Mouse (Mus musculus) kidney, adult 8-10 months (tissue): ENCODE data around the gene Os9.
"Not testable (repeated sequence)": the region's sequence is repeated elsewhere in the genome, so short reads cannot be mapped to it uniquely, and the experiment has no call there.

ENCODE experiments used
- DNase-seq, 2 experiments: peaks; one replicate each; pipeline ENCODE4 v3.0.0; 2022

The Os9 gene

DNA sequence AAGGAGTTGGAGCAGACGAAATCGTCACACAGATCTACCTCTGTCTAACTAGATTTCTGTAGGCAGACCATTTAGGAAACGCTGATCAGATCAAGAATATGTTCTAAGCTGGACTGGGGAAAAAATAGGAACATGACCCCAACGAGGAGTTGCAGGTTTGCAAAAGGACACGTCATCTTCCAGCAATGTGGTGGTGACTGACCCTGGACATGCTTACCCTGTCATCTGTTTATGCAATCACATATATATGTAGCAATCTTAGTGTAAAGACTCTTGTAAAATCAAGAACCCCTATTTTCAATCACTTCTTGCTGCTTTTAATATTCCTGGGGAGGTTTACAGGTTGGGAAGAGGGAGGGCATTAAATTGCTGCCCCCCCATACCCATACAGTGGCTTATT, 58.4 kb downstream of the Os9 start:
- DNase-seq = no peak

DNA sequence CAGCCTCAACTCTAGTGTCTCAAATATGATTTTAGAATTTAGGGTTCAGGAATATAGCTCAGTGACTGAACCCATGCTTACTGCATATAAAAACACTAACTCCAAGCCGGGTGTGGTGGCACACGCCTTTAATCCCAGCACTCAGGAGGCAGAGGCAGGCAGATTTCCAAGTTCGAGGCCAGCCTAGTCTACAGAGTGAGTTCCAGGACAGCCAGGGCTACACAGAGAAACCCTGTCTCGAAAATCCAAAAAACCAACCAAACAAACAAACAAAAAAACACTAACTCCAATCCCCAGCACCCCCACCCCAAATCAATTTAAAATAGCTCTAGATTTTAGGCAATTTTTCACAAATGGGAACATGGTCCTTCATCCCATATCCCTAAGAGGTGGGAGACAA, 58.8 kb downstream of the Os9 start:
- not testable (repeated sequence) for DNase-seq

DNA sequence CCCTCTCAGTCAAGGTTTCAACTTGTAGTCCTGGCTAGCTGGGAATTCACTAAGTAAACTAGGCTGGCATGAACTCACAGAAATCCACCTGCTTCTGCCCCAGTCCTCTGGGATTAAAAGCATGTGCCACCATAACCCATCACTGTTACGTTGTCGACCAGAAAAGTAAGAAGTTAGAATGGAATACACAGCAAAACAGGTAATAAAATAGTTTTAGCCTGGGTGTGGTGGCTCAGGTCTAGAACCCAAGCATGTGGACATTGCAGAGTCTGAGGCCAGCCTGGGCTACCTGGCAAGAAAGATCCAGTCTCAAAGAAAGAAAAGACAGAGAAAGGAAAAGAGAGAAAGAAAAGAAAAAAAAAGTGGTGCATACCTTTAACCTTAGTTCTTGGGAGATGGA, 59.4 kb downstream of the Os9 start:
- no peak for DNase-seq

DNA sequence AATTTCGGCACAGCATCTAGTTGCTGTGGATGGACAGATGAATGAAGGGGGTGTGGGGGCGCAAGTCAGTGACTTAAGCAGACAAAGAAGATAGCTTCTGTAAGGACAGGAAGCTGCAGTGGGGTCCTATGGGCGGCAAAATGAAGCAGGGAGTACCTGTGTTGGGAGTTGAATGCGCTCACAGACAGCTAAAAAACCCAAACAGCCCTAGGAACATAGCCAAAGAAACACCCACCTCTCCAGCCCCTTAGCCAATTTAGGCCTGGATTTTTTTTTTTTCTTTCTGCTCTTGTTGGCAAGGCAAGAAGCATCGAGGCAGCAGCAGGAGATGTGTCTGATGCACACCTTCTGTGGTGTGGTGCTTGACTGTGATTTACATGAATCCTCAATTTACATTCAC, 59.8 kb downstream of the Os9 start:
- no peak for DNase-seq

DNA sequence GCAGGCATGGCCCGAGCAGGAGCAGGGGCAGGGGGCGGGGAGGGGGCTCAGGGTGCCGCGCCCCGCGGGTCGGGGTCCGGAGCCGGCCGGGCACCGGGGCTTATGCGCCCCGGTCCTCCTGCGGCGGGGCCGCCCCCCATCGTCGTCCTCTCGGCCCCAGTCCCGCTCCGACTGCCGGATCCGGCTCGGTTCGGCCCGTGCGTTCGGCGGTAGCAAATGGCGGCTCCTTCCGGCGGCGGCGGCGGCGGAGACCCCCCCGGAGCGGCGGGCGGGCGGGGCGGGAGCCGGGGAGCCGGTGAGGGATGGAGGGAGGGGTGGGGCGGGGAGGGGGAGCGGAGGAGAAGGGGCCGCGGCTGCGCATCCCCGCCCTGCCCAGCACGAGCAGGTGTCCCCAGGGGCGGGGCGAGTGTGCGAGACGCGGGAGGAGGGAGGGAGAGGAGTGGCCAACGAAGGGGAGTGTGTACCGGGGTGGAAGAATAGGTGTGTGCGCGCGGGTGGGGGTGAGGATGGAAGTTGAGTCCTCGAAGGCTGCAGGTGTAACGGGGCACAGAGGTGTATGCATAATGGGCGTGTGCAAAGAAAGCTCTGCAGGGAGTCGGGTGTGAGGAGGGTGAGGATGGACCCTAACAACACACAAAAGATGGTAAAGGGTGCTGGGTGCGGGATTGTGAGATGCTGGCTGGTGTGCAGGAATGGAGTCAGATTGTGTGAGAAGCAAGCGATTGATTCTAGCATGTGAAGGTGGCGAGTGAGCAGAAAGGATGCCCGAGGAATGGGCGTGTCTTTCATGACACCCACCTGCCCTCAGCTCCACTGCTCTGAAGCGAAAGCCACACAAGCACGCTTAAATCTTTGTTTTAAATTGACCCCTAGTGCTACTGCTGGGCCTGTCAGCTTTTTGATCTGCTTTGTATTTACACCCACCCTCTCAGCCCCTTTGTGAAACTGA, 60.7 kb downstream of the Os9 start, which contains the start of gene March9:
March9 (minus strand) TSS at position 217 of the 949 bp plus-strand sequence.
- DNase-seq = peak; percentile 82 to 86

DNA sequence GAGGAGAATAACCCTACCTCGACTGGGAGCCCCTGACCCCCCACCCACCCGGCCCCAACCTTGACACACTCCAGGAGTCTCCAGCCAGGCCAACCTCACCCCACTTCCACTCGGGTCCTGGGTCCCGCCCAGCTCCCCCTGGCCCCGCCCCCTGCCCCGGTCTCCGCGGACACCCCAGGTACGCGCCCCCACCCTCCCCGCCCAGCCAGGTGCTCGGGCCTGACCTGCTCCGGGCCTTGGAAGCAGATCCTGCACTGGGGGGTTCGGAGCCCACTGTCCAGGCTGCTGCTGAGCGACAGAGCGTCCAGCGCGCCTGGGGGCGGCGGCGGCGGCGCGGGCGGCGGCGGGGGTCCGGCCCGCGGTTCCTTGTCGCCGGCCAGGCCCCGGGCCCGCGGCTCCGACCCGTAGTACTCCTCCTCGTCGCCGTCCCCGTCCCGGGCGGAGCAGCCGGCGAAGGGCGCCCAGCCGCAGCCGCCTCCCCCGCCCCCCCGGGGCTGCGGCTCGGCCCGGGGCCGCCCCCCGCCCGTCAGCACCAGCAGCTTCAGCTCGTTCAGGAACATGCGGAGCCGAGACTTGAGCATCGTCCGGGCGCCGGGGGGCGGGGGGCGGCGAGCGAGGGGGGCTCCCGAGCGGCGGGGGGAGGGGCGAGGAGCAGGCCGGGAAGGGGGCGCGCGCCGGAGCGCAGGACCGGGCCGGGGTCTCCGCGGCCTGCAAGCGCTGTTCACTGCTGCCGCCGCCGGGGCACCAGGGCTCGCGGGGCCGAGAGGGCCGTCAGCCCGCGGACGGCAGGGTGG, 61.6 kb downstream of the Os9 start:
- no peak for DNase-seq

DNA sequence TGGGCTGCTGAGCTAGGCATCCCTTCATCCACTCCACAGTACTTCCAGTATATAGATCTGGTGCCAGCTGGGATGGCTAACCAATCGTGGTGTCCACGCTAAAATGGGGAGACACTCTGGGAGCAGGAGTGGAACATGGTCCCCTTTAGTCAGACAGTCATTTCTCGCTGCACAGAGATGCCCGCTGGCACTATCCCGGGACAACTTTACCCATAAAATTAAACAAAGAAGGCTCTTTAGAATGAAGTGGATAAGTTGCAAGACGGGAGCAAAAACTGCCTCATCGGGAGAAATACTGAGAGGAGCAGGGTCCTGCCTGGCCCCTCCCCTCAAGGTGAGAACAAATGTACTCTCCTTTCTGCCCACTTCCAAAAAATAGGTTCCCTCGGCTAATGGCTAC, 62.2 kb downstream of the Os9 start:
- no peak for DNase-seq

DNA sequence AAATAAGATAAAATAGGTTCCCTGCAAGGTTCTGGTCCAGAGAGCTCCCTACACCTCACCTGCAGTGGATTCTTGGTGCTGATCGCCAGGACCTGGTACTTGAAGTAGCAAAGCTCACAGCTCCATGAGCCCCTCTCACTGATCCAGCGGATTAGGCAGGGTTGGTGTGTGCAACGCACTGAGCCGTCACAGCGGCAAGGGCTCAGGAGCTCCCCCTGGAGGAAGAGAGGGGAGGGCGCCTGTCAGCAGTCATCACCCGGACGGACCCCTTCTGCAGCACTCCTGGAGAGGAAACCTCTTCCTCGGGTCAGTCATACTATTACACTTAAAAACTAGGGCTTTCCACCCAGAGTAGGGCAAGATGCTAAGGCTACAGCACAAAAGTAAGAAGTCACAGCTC, 62.8 kb downstream of the Os9 start:
- peak; percentile 63 to 80 for DNase-seq

DNA sequence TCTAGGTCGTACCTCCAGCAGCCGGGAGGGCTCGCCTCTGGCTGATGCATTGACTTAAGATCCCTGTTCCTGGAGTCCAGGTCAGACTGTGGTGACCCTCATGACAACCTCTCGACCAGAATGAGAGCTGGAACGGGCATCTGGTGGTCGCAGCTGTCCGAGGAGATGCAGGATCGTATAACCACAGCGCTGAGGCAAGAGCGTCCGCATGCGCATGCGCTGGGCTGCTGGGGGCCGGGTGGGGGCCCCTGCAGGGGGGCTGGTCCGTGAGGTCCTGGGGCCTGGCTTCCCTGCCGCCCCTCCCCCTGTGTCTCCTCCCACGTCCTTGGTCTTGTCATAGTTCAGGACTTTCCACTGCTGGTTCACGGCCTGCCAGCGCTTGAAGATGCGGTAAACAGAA, 64.4 kb downstream of the Os9 start:
- DNase-seq = no peak

DNA sequence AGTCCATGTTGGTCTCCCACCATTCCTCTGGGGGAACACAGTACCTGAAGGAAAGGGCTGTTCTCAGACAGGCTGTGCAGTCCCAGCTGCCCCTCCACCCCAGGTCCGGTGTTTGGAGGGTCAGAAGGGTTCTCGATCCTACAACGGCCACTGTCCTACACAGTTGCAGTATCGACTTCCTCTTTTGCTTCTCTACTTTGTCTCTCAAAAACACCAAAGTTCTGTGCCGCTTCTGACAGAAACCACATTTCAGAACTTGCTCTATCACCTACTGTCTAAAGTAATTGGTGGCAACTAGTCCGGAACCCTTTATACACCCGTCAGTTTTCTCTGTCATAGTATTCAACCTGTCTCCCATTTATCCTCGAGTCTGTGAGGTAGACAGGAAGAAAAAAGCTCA, 65.5 kb downstream of the Os9 start:
- DNase-seq = no peak

DNA sequence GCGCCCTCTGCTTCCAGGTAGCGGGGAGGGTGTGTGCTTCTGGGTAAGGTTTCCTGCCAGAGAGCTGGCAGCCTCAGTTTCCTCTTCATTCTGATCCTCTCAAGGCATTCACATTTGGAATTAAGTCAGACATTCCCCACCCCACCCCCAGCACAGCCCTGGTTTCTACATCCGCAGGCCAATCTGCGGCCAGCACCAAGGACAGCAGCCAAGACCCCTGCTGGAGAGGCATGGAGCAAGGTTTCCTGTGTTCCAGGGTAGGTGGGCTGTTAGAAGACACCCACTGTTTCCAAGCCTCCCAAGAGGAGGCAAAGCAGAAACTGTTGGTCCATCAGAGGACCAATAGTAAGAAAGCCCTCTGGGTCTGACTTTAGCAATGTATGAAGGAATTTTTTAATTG, 66.3 kb downstream of the Os9 start:
- DNase-seq = no peak

DNA sequence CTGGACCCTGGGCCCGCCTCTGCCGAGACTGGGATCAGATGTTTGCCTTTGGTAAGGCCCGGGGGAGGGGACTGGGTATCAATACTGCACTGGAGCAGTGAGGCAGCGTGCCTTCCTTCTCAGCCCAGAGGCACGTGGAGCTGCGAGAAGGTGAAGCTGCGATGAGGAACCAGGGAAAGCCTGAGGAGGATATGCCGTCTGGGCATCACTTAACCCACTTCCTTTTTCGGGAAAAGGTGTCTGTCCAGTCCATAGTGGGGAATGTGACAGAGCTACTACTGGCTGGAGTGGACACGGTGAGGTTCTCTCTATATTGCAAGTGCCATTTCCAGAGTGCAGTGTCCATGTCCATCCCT, 70.8 kb downstream of the Os9 start:
- DNase-seq = no peak

DNA sequence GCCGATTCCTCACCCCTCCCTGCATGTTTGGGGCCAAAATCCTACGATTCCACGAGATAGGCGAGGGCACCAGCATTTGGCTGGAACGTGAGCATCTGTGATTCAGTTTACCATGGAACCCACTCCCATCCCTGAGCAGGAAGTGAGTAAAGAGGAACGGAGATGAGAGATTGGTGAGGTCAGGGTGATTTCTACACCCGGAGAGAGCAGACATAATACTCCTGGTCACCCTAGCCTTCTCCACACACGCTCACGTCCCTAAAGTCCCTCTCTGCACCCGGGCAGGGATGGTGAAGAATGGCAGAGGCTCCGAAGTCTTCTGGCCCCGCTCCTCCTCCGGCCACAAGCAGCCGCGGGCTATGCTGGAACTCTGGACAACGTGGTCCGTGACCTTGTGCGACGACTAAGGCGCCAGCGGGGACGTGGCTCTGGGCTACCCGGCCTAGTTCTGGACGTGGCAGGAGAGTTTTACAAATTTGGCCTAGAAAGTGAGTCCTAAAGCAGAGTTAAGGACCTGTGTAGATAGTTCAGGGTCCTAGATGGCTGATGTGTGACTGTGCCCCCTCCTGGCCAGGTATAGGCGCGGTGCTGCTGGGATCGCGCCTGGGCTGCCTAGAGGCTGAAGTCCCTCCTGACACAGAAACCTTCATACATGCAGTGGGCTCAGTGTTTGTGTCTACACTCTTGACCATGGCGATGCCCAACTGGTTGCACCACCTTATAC, 71.4 kb downstream of the Os9 start:
- no peak for DNase-seq

DNA sequence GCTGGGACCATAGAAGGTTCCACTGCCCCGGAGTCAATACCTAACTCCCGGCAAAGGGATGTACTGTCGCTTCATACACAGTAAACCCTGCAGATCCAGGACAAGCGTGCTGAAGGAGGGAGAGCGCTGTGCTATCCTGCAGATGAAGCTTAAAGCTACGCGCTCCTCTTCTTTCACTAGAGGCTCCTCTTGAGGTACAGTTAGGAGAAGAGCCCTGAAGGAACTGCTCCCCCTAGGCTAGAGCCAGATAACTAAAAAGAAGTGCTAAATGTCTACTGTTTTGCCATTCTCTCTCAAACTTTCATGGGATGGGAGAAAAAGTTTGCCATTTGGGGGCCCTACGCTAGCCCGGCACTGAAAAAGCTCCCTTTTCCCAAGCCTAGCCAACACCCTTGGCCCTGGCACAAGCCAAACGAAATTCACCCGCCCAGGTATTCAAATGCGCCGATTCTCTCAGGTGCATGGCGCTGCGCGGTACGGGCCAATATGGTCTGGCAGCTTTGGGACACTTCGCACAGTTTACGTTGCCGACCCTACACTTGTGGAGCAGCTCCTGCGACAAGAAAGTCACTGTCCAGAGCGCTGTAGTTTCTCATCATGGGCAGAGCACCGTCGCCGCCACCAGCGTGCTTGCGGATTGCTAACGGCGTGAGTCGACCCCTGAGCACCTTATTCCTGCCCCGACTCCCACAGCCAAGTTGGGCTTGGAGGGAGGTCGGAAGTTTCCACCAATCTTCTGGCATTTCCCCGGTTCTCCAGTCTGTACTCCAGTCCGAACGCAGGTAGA, 72.1 kb downstream of the Os9 start:
- no peak for DNase-seq

DNA sequence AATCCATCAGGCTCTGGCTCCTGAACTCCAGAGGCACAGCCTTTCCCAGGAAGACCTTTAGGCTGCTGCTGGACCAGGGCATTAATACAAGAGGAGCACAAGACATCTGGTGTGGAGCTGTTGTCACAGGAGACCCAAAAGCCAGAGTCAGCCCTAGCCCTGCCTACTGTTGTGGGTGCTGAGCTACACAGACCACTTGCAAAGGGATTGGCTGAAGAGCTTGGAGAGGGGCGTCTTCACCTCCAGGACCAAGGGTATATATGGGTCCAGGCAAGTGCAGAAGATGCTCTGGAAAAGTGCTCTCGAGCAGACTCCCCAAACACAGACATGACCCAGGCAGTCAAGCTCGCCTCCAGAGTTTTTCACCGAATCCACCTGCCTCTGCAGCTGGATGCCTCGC, 73.0 kb downstream of the Os9 start, which contains the start of gene Cyp27b1:
Cyp27b1 (plus strand) TSS at position 297 of the 400 bp plus-strand sequence.
- DNase-seq = no peak
